In genomic region chr7:127935748-127936159, GRCm38 (mm10) we compare ENCODE assay signal across 8 mouse cellular contexts. TPM values are rescaled to one million over a fixed set of nuclear protein-coding genes. Genes with fewer than 3 reads are reported as not detected.
DNase-seq lines count a peak whose midpoint lies in the region; ATAC-seq and TF ChIP-seq lines count a peak whose summit lies in the region.

No protein-coding gene starts in this region.

- no peaks in the 10 kb centered on the region for H3K36me3 ChIP-seq in embryonic facial prominence, embryonic 11.5 days (replicated peaks; ENCODE audit: control insufficient read depth, insufficient read depth, low read depth, low read length)
- H3K36me3 ChIP-seq in intestine, embryonic 16.5 days (ENCODE audit: control insufficient read depth, insufficient read depth, low read length) = no peaks in the 10 kb centered on the region

- ATAC-seq in embryonic facial prominence, embryonic 11.5 days (replicated peaks; ENCODE audit: insufficient number of reproducible peaks, low FRiP score, low TSS enrichment, low read depth) = peak; percentile 32
- ATAC-seq in intestine, embryonic 16.5 days = peak; percentile 49
- 0 out of 2 replicates have a peak, but pooled peaks have one; percentile 8 for ATAC-seq in monocyte, adult 5-6 weeks (replicated peaks; ENCODE audit: insufficient number of reproducible peaks, low FRiP score, low TSS enrichment, poor library complexity, severe bottlenecking)

- no peak; the same call in 1 of the 2 replicates for TF ChIP-seq CTCF in left cerebral cortex, adult 2 months (IDR thresholded peaks at IDR 0.05)

- H3K27me3 ChIP-seq in embryonic facial prominence, embryonic 11.5 days (ENCODE audit: control insufficient read depth, insufficient read depth, low read length) = no peaks in the 10 kb centered on the region
- H3K27me3 ChIP-seq in intestine, embryonic 16.5 days (replicated peaks; ENCODE audit: control insufficient read depth, insufficient read depth, low read length) = no peaks in the 10 kb centered on the region

- no peaks in the 10 kb centered on the region for H3K9me3 ChIP-seq in embryonic facial prominence, embryonic 11.5 days (replicated peaks; ENCODE audit: control insufficient read depth, low read length)
- no peaks in the 10 kb centered on the region for H3K9me3 ChIP-seq in intestine, embryonic 16.5 days (ENCODE audit: control insufficient read depth, low read length)

- no peaks in the 10 kb centered on the region for H3K4me1 ChIP-seq in embryonic facial prominence, embryonic 11.5 days (ENCODE audit: control insufficient read depth, insufficient read depth, low read length)
- peaks cover 42% of the 10 kb centered on the region for H3K4me1 ChIP-seq in intestine, embryonic 16.5 days (ENCODE audit: control insufficient read depth, insufficient read depth, low read length)

- peak overlapping the region; percentile 94 for H3K4me3 ChIP-seq in left cerebral cortex, adult 2 months
- H3K4me3 ChIP-seq in embryonic facial prominence, embryonic 11.5 days (ENCODE audit: low read depth, low read length) = peak overlapping the region; percentile 71
- H3K4me3 ChIP-seq in intestine, embryonic 16.5 days (ENCODE audit: low read length) = peak overlapping the region; percentile 79

- intact Hi-C loops in left cerebral cortex, adult 2 months (cut with DNase I) = loop anchor here (1.0 to 2.0 kb wide), 2 partner anchors 23 to 32 kb away; partner anchors contain the start of genes Fus and Kat8
- intact Hi-C loops in left cerebral cortex, postnatal 36 days (cut with DNase I) = loop anchor here (1.0 to 5.0 kb wide), 3 partner anchors 32 to 158 kb away; partner anchors contain the start of genes Fus, Hsd3b7 and Setd1a

- DNase-seq in left cerebral cortex, adult 2 months (ENCODE audit: extremely low spot score in 1 of 2, low spot score in 2 of 2) = no peak
- no peak for DNase-seq in left cerebral cortex, postnatal 36 days (ENCODE audit: low spot score in 2 of 2)
- DNase-seq in embryonic facial prominence, embryonic 11.5 days (ENCODE audit: low spot score) = peak; percentile 25
- no peak for DNase-seq in ovary, adult 18-20 months (ENCODE audit: low spot score)
- no peak for DNase-seq in cerebellum, postnatal 36 days
- DNase-seq in cerebellum, postnatal 10 days = no peak

- peak overlapping the region; percentile 97 for H3K4me2 ChIP-seq in embryonic facial prominence, embryonic 11.5 days (ENCODE audit: low read depth, low read length)
- peak overlapping the region; percentile 96 for H3K4me2 ChIP-seq in intestine, embryonic 16.5 days (ENCODE audit: low read depth, low read length)

- H3K27ac ChIP-seq in left cerebral cortex, adult 2 months = peak overlapping the region; percentile 94
- peak overlapping the region; percentile 47; the same call in 1 of the 2 replicates for H3K27ac ChIP-seq in embryonic facial prominence, embryonic 11.5 days (replicated peaks; ENCODE audit: low read depth, low read length)
- peak overlapping the region; percentile 69 for H3K27ac ChIP-seq in intestine, embryonic 16.5 days (ENCODE audit: low read length)

- H3K9ac ChIP-seq in embryonic facial prominence, embryonic 11.5 days (replicated peaks; ENCODE audit: low read length) = peak overlapping the region; percentile 80
- H3K9ac ChIP-seq in intestine, embryonic 16.5 days (ENCODE audit: low read depth, low read length) = peak overlapping the region; percentile 89

- WGBS in embryonic facial prominence, embryonic 11.5 days = under 1% methylated on average over 37 of the region's 38 CpGs
- under 1% methylated on average over 38 of the region's 38 CpGs for WGBS in intestine, embryonic 16.5 days

RNA-seq across cellular contexts. Expression of gene Prss8, which starts 5.8 kb away (rescaled TPM):
- total RNA-seq in left cerebral cortex, adult 2 months (2021) = under 1 TPM; 0.26 to 0.38 TPM
- total RNA-seq in left cerebral cortex, postnatal 36 days (2021) = not detected
- polyA plus RNA-seq in embryonic facial prominence, embryonic 11.5 days (2014; fragmentation: Nextera tagmentation; extraction: Ambion mirVana) = 8.7 and 9.0 TPM in 2 replicates
- 82.2 and 90.8 TPM in 2 replicates for polyA plus RNA-seq in intestine, embryonic 16.5 days (2015; fragmentation: Nextera tagmentation; extraction: Ambion mirVana)
- total RNA-seq in monocyte, adult 5-6 weeks (2017) = not detected in 3 replicates

RNA-seq across cellular contexts. Expression of gene Prss36, which starts 10.8 kb away (rescaled TPM):
- 1 to 10 TPM; 8.5 to 9.8 TPM for total RNA-seq in left cerebral cortex, adult 2 months (2021)
- 10 to 100 TPM in 1 of 2 experiments, 1 to 10 TPM in 1; 8.2 to 10.2 TPM for total RNA-seq in left cerebral cortex, postnatal 36 days (2021)
- polyA plus RNA-seq in embryonic facial prominence, embryonic 11.5 days (2014; fragmentation: Nextera tagmentation; extraction: Ambion mirVana) = 11.0 and 12.2 TPM in 2 replicates
- polyA plus RNA-seq in intestine, embryonic 16.5 days (2015; fragmentation: Nextera tagmentation; extraction: Ambion mirVana) = 9.6 and 10.3 TPM in 2 replicates
- 1.1 TPM in 2 of 3 replicates, not detected in the other for total RNA-seq in monocyte, adult 5-6 weeks (2017)

RNA-seq across cellular contexts. Expression of gene Kat8, which starts 23.4 kb away (rescaled TPM):
- 10 to 100 TPM; 34.7 to 35.4 TPM for total RNA-seq in left cerebral cortex, adult 2 months (2021)
- total RNA-seq in left cerebral cortex, postnatal 36 days (2021) = 10 to 100 TPM; 27.6 to 34.8 TPM
- polyA plus RNA-seq in embryonic facial prominence, embryonic 11.5 days (2014; fragmentation: Nextera tagmentation; extraction: Ambion mirVana) = 49.5 and 55.2 TPM in 2 replicates
- 27.3 and 29.2 TPM in 2 replicates for polyA plus RNA-seq in intestine, embryonic 16.5 days (2015; fragmentation: Nextera tagmentation; extraction: Ambion mirVana)
- 48.9 to 58.0 TPM (median 55.2 TPM) in 3 replicates for total RNA-seq in monocyte, adult 5-6 weeks (2017)

RNA-seq across cellular contexts. Expression of gene Fus, which starts 31.5 kb away (rescaled TPM):
- 100 to 1,000 TPM; 299 to 305 TPM for total RNA-seq in left cerebral cortex, adult 2 months (2021)
- 100 to 1,000 TPM; 259 to 349 TPM for total RNA-seq in left cerebral cortex, postnatal 36 days (2021)
- polyA plus RNA-seq in embryonic facial prominence, embryonic 11.5 days (2014; fragmentation: Nextera tagmentation; extraction: Ambion mirVana) = 52.5 and 57.7 TPM in 2 replicates
- polyA plus RNA-seq in intestine, embryonic 16.5 days (2015; fragmentation: Nextera tagmentation; extraction: Ambion mirVana) = 204 and 215 TPM in 2 replicates
- 85.2 to 172 TPM (median 110 TPM) in 3 replicates for total RNA-seq in monocyte, adult 5-6 weeks (2017)

RNA-seq across cellular contexts. Expression of gene Bckdk, which starts 31.9 kb away (rescaled TPM):
- total RNA-seq in left cerebral cortex, adult 2 months (2021) = 10 to 100 TPM; 38.5 to 39.9 TPM
- 10 to 100 TPM; 36.4 to 46.4 TPM for total RNA-seq in left cerebral cortex, postnatal 36 days (2021)
- polyA plus RNA-seq in embryonic facial prominence, embryonic 11.5 days (2014; fragmentation: Nextera tagmentation; extraction: Ambion mirVana) = 99.1 and 116 TPM in 2 replicates
- 184 and 198 TPM in 2 replicates for polyA plus RNA-seq in intestine, embryonic 16.5 days (2015; fragmentation: Nextera tagmentation; extraction: Ambion mirVana)
- total RNA-seq in monocyte, adult 5-6 weeks (2017) = 10.0 to 27.5 TPM (median 12.5 TPM) in 3 replicates
